Mouse (Mus musculus) retina, embryonic 14.5 days (tissue): ENCODE results near the gene Upk2.
"Not testable (repeated sequence)": the region's sequence is repeated elsewhere in the genome, so short reads cannot be mapped to it uniquely, and the experiment has no call there.

Source experiments
- DNase-seq: peaks from one replicate; pipeline ENCODE4 v3.0.0-alpha.2; 2015; ENCODE audit warnings: low spot score

Upk2 gene

GRCm38 (mm10) chr9:44461950-44462349 is 7.2 kb upstream of the Upk2 start:
- no peak for DNase-seq

- peak; percentile 99 for DNase-seq
These were observed 2.4 kb upstream of the Upk2 start for GRCm38 (mm10) chr9:44457035-44457742.

- DNase-seq, result peak; percentile 93
These were observed 465 bp downstream of the Upk2 start for GRCm38 (mm10) chr9:44454132-44454890.

- no peak for DNase-seq
These were observed 4.4 kb downstream of the Upk2 start for GRCm38 (mm10) chr9:44450387-44450786.

- not testable (repeated sequence) for DNase-seq
These were observed 10.3 kb downstream of the Upk2 start for GRCm38 (mm10) chr9:44444402-44445025.

GRCm38 (mm10) chr9:44440961-44441360 is 13.8 kb downstream of the Upk2 start, which contains the start of gene Foxr1:
Gene Foxr1, minus strand, starts transcription at chr9:44441136.
- no peak for DNase-seq

GRCm38 (mm10) chr9:44435747-44436146 is 19.0 kb downstream of the Upk2 start:
- DNase-seq, result no peak

GRCm38 (mm10) chr9:44432577-44433185 is 22.1 kb downstream of the Upk2 start:
- DNase-seq, result no peak

- DNase-seq, result no peak
These were observed 31.2 kb downstream of the Upk2 start for GRCm38 (mm10) chr9:44423576-44423975.

GRCm38 (mm10) chr9:44420280-44420898 is 34.4 kb downstream of the Upk2 start:
- DNase-seq, result no peak

- DNase-seq, result not testable (repeated sequence)
These were observed 35.0 kb downstream of the Upk2 start for GRCm38 (mm10) chr9:44419730-44420129.

GRCm38 (mm10) chr9:44418519-44419385 is 36.0 kb downstream of the Upk2 start, which contains the start of gene Ccdc84:
Gene Ccdc84, minus strand, starts transcription at chr9:44418569.
- DNase-seq, result no peak

GRCm38 (mm10) chr9:44417892-44418363 is 36.8 kb downstream of the Upk2 start:
- peak; percentile 98 for DNase-seq

- DNase-seq, result no peak
These were observed 37.5 kb downstream of the Upk2 start for GRCm38 (mm10) chr9:44417156-44417891.

GRCm38 (mm10) chr9:44412781-44413180 is 42.0 kb downstream of the Upk2 start:
- no peak for DNase-seq

GRCm38 (mm10) chr9:44412306-44412705 is 42.5 kb downstream of the Upk2 start:
- no peak for DNase-seq

GRCm38 (mm10) chr9:44411601-44412130 is 43.1 kb downstream of the Upk2 start:
- no peak for DNase-seq

- DNase-seq, result no peak
These were observed 44.0 kb downstream of the Upk2 start for GRCm38 (mm10) chr9:44410647-44411336.

GRCm38 (mm10) chr9:44408693-44409092 is 46.1 kb downstream of the Upk2 start:
- not testable (repeated sequence) for DNase-seq
